Mouse (Mus musculus) 3134 (cell line): Measurements from ENCODE around the gene Ffar3.

Source experiments
- DNase-seq: peaks from one replicate; pipeline ENCODE4 v3.0.0-alpha.2; 2011; ENCODE audit warnings: low spot score; ENCODE audit not compliant: insufficient read length; ENCODE audit errors: extremely low read depth

The Ffar3 gene

DNA sequence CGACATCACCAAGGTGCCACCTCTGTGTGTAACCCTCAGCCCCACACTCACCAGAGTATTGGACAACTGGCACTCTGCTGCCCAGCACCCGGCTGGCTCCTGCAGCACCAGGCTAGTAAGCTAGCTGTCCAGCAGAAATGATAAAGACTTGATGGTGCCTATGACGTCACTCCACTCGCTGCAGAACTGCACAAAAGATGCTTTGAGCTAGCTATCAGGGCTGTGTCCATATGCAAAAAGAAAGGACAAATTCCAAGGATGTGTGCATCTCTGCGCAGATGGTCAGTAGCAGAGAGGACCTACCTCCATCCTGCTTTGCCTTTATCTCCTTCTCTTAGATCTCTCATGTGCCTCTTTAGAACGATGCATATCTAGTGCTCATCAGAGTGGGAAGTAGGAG lies at the start of gene Ffar3:
Ffar3 (minus strand) TSS at position 101 of the 400 bp plus-strand sequence.
- DNase-seq, result no peak

DNA sequence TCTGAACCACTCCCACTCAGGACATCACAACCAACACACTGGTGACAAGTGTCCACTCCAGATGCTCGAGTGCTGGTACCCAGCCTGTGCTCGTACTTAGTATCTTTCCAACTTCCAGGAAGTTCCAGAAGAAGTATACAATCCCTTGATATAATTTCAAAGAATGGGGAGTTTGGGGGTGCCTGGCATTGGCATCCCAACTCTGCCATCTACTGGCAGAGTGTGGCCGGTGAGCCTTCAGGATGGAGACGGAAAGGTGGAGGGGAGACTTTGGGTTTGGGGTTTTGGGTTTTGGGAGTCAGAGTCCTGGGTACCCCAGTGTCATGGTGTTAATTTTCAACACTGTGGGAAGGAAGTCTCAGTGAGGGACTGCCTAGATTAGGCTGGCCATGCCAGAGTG lies 48.1 kb upstream of the Ffar3 start:
- DNase-seq, result no peak

DNA sequence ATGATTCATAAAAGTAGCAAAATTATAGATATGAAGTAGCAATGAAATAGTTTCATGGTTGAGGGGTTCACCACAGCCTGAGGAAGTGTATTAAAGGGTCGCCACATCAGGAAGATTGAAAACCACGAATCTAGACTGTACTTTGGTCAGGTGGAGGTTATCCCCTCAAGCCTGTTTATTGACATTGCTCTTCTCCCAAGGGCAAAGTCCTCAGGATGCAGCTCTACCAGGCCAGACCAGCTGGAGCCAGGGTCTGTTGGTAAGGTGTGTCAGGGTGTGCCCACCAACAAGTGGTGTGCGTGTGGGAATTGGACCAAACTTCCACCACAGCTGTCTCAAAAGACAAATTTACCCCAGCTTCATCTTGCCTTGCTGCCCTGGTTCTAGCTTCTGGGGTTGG lies 39.2 kb upstream of the Ffar3 start:
- no peak for DNase-seq

DNA sequence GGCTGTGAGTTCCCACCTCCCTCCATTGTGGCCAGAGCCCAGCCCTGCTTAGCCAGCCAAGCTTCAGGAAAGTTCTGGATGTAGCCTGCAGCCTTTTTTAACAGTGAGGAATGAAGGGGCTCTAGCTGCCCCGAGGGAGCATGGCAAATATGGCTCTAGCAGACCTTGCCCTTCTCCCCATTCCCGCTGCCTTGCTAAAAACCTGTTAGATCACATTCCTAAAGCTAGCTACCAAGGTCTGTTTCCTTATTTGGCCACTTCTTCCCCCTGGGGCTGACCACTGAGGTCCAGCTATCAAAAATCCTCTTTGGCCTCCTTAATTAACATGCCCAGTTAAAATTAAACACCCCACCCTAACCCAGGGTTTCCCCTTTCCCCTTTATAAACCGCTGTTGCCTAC lies 36.5 kb upstream of the Ffar3 start:
- no peak for DNase-seq

DNA sequence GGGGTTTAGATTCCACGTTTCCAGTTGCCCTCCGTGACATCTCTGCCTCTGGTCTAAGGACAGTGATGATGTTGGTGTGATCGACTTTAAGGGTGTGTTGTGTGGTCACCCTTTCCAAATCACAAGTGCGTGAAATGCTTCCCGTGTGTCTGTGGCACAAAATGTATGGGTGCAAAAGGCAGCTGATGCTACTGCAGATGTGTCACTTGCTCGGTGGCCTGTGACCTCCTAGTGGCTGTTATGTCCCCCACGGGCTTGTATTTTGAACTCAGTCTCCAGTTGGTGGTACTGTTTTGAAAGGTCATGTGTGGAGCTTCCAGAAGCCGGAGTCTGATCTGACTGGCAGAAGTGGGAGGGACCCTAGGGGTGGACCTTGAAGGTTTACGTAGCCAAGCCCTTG lies 35.8 kb upstream of the Ffar3 start:
- no peak for DNase-seq

DNA sequence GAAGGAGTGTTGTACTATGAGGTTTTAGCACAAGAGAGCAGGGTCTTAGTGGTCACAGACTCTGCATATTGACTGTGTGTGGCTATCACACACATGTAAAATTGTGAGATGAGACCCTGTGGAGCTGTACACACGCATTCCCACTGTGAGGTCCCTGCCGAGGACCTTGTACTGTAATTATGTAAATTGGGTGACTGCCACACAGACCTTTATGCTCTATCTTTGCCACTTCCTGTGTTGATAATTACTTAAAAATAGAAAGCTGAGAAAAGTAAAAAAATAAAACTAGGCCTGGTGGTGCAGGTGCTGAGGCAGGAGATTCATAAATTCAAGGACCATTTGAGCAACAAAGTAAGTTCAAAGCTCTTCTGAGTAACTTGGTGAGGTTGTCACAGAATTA lies 34.7 kb upstream of the Ffar3 start:
- no peak for DNase-seq

DNA sequence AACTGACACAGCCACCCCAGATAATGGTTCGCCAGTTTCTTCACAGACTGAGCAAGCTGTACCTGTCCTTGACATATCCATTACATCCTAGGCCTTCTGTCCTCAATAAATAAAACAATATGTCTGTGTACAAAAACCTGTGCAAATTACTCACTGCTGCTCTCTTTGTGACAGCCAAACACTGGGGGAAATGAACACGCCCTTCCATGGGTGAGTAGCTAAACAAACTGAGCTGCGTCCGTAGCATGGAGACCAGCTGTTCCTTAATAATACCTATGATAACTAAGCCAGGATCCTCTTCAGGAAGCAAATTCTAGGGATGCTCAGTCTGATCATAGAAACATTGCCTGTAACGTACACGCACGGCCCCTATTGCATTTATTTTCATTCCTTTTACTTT lies 32.8 kb upstream of the Ffar3 start:
- no peak for DNase-seq

DNA sequence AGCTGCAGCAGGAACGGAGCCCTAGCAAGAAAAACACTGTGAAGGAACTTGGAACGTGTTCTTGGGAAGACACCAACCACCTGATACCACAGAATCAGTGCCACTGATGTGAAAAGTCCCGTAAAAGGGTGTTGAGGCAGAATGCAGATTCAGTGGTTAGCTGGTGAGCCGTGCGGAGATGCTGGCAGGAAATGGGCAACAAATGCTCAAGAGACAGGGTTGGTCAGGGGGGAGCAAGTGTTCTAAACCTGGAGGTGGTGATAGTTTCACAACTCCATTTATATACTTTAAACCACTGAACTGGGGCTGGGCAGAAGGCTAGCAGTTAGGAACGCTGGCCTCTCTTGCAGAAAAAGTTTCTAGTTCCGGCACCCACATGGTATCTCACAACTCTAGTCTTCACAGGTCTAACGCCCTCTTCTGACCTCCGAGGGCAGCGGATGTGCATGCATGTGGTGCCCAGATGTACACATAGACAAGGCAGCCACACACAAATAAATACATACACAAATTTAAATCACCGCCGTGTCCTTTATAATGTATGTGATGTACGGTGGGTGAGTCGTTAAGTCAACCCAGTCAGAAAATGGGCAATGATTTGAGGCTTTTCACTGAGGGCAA lies 31.7 kb upstream of the Ffar3 start:
- no peak for DNase-seq

DNA sequence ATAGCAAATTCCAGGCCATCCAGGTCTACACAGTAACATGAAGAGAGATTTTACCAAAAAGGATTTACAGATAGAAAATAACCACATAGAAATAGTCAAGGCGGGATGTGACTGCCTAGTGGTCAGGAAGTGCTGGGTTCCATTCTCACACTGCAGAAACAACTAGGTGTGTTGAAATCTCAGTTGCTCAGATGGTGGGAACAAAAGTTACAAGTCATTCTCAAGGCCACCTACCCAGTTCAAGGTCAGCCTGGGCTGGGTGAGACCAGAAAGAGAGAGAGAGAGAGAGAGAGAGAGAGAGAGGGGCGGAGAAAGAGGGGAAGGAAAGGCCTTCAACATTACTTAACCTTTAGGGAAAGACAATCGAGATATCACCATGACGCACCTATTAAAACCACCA lies 30.9 kb upstream of the Ffar3 start:
- no peak for DNase-seq

DNA sequence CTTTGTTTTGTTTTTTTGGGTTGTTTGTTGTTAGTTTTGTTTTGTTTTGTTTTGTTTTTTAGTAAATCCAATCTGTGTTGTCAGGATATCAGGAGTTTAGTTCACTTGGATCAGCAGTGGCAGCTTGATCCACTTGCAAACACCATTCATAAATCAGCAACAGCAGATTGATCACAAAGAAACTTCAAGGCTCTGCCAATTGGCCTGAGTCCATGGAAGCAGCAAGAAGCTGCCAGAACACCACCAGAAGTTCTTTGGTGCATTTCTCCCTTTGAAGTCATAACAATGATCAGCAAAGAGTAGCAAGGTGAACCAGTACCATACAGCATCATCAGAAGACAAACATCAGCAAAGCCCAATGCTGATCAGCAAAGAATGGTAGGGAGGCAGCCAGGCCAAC lies 28.1 kb upstream of the Ffar3 start:
- DNase-seq, result no peak

DNA sequence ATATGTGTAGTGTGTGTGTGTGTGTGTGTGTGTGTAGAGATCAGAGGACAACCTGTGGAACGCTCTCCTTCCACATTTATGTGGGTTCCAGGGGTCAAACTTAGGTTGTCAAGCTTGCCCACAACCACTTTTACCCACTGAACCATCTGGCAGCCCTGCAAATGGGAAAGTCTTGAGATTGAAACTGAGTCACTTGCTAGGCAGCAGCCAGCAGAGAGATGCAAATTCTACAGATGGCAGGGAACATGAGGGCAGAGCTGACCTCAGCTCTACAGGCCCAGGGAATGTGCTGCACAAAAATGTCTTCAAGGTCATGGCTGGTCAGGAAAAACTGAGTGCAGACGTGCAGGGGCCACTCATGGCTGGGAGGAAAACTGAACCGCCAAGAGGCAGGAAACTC lies 25.4 kb upstream of the Ffar3 start:
- no peak for DNase-seq

DNA sequence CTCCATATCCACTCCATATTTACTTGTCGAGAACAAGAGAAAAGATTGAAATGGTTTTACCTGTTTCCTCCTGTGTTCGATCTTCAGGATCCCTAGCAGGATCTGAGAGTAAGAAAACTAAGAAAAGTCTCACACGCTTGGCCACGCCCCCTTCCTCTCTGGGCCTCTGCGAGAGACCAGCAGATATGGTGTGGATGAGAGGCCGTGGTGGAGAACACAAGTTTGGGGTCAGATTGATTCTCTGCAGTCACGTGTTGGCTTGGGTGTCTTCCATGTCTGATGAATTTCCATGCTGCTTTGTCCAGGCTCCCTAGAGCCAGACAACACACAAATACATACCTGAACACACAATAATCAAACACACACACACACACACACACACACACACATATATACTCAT lies 24.2 kb upstream of the Ffar3 start, which contains the start of gene Cd22:
Cd22 (minus strand) TSS at position 167 of the 400 bp plus-strand sequence.
- no peak for DNase-seq

DNA sequence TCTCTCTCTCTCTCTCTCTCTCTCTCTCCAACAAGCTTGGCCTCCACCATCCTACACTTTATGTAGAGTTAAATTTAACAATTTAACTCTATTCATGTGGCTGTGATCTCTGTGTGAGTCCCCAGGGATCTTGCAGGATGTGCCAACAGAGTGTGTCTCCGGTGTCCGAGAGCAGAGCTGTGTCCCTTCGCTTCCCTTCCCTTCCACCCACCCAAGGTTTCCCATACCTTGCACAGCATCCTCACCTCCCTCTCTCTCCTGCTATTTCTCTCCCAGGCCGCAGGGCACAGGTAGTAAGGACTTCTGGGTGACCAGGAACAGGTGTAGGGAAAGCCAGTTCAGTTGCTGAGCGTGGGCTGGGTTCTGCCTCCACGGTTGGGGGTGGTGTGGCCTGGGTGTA lies 23.0 kb upstream of the Ffar3 start:
- no peak for DNase-seq

DNA sequence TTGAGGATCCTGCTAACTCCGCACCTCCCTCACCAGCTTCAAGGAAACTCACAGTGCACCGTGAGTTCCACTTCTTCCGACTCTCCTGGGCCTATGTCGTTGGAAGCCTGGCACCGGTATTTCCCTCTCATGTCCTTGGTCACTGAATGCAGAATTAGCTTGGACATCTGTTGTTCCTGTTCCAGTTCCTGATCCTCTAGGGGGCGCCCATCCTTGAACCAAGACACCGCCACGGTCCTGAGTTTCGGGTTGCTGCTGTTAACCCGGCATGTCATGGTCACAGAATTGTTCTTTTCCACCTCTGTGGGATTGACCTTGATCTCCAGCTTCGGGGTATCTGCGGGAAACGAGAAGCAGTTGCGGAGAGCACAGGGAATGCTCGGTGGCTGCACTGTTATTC lies 17.1 kb upstream of the Ffar3 start:
- no peak for DNase-seq

DNA sequence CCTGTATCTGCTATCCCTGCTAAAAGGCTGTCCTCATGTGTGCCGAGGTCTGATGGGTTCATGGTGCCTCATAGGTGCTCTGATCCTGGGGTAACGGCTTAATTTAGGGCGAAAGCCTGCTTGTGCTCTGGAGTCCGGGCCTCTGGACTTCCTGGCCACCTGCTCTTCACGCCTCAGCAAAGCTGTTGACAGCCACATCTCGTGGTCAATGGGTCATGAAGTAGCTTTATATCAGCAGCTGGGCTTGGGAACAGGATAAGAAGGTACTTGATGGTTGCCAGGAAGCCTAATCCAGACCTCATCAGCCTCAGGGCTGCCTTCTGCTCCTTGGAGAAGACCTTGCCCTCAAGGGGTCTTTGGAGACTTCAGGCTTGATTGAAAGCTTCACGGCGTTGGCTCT lies 7.4 kb upstream of the Ffar3 start:
- no peak for DNase-seq

DNA sequence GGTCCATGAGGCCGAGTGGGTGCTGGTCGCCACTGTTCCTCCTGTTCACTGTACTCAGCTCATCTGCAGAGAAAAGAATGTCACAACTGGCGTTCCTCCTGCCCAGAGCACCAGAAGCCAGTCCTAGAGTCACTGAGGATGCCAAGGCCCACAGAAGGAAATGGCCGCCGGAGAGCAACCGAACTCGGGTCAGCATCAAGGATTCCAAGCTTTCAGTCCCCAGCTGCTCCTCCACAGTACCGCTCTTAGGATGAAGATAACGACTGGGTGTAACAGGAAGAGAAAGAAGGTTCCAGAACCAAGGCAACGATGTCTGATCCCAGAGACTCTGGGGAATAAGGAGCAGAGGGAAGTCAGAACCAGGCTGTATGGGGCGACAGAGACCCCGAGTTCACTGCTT lies 5.5 kb upstream of the Ffar3 start, which contains the start of gene Ffar1:
Ffar1 (minus strand) TSS at position 101 of the 400 bp plus-strand sequence.
- no peak for DNase-seq

DNA sequence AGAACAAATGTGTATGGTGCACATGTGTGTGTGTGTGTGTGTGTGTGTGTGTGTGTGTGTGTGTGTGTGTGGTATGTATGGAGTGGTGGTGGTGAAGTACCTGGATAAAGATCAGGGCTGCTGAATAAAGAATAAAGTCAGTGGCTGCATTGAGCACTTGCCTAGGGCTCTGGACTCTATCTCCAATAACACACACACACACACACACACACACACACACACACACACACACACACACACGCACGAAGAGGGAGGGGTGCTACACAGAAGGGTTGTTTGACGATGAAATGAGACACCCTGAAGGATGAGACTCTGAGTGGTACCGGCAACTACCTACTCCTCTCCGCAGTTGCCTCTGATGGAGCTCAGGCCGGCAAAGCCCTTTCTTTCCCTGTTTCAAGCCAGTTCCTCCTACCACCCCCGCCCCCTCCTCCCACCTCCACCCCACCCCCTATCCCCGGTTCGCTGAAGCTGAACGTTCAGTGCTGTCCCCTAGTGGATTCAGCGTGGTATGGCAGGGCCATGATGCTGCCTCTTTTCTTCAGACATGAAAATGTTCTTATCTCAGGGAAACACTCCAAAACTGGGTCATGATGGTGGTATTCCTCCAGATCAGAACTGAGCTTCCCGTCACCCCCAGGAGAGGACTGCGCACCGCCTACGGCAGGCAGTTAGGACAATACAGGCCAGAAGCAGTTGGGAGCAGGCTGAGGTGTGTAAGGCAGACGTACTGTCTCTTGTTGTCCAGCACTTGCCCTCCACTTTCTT lies 3.8 kb upstream of the Ffar3 start:
- DNase-seq, result no peak

DNA sequence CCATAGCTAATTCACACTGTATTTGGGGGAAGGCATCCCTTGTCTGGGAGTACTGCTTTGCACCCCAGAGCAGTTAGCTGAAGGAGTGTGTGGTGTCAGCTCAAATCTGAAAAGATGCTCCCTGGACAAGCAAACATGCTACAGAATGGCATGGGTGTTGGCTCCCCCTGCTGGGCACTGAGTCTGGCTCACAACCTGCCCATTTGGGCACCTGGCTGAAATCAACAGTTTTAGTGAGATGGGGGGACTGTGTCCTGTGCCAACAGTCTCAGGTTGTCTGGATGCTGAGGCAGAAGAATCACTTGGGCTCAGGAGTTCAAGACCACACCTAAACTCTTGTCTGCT lies 3.3 kb upstream of the Ffar3 start:
- no peak for DNase-seq

DNA sequence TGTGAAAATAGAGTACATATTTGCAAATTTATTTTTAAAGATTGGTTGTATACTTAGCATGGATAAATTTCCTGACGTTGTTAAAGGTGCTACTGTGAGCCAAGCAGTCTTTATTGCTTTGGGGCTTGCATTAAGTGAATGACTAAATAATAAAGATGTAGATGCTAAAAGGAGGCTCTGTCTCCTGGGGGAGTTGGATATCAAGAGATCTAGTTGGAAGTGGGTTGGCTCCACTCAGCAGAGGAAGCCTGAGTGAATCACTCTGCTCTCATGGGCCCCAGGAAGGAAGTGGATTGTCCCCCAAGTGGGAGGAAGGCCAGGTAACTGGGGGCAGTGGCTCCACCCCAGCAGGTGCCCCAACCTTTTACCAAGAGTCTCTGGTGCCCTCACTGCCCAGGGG lies 1.8 kb upstream of the Ffar3 start:
- no peak for DNase-seq

DNA sequence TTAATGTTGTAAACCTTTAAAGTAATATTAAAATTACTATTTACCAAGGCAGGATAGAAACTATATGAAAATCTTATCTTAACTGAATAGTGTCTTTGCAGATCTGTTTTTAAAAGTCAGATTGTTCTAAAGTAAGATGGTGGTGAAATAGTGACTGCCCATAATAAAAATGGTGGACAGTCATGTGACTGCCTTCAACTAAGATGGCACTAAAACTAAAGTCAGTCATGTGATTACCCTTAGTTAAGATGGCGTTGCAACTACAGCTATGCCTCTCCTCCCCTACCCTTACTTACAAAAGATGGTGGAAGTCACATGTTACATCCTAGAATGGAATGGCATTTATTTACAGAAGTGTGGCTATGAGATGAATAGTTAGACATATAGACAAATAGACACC lies 4.6 kb downstream of the Ffar3 start:
- DNase-seq, result no peak

DNA sequence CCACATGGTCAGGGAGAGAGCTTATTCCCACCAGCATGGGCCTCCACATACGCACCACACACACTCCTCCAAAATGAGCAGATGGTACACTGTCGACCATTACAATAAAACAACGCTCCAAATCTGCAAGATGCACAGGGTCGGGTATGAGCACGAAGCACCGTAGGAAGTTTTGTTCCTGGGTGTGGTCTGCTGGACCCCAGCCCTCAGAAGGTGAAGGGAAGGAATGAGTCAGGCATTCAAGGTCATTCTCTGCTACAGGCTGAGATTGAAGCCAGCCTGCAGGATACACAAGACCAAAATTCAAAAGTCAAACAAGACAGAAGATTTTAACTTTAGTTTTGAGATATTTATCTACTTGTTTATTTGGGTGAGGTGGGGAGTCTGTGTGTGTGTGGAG lies 8.0 kb downstream of the Ffar3 start:
- DNase-seq, result no peak

DNA sequence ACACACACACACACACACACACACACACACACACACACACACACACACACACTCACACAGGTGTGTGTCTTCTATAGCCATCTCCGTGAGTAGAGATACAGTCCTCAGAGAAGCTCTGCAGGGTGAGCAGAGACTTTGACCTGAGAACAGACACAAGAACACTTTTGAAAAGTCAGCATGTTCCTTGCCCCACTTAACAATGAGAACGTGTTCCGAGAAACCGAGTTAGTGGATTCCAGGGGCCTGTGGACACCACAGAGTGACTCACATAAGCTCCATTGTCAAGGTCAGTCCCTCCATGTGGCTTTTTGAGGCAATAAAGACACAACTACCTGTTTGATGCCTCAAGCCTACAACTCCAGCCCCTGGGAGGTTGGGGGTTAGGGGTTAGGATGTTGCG lies 8.6 kb downstream of the Ffar3 start:
- no peak for DNase-seq
